Mouse (Mus musculus) cerebellum, postnatal 4 days (tissue): ENCODE results near the gene Derl2.

Experiments
- DNase-seq, 2 experiments: peaks; one replicate each; pipeline ENCODE4 v3.0.0; 2022; ENCODE audit warnings: low spot score in 2 of 2, mixed read lengths in 1 of 2

Gene Derl2

GRCm38 (mm10) chr11:70982030-70982429 is 37.6 kb downstream of the Derl2 start:
- DNase-seq: no peak

GRCm38 (mm10) chr11:70980751-70981510 is 38.7 kb downstream of the Derl2 start:
- DNase-seq: no peak

DNA sequence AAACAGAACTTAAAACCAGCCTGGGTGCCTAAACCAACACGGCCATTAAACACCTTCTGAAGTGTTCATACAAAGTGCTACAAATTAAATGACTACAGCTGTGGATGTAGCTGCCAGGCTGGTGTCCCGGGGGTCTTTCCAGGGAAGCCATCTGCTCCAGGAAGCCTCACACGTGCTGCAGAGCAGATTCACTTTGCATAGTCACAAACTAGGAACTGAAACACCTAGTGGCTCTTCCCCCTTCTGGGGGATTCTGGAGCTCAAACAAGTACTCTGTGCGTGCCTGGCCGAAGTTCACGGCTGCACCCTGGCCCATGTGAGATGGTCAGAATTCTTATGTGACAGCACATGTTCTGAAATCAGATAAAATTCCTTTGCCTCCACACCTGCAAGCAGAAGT is 39.4 kb downstream of the Derl2 start:
- DNase-seq: no peak

DNA sequence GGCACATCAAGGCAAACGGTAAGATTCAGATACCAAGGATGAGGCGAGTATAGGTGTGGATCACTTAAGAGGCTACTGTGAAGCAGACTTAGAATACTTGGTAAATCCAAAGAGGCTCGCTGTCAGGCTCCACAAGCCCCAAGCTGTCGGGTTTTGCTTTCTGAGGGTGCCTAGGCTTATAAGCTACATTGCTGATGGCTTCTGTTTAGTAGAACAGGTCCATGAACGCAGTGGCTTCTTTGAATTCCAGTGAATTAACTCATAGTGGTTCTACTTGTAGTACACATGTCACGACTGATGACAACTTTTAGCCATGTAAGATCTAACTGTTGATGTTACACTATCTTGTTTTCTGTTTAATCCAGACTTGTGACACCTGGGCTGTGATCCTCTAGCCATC is 42.3 kb downstream of the Derl2 start:
- no peak for DNase-seq

GRCm38 (mm10) chr11:70975193-70975592 is 44.4 kb downstream of the Derl2 start:
- DNase-seq: no peak

- no peak for DNase-seq
These were observed 45.7 kb downstream of the Derl2 start for GRCm38 (mm10) chr11:70973947-70974346.

DNA sequence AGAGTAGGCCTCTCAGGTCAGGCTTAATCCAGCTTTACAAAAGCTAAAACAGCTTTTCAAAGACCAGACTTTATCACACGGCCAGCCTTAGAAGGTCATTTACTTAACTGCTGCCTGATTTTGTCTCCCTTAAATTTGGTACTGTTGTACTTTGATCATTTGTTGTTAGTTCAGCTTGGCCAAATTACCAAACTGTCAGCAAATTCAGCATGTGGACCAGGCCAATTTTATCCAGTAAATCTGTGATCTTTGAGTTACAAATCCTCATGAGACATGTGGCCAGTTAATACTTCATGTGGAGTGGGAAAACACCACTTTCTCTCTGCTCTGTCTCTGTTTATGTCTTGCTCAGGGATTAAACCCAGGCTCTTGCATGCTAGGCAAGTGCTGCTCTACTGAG is 47.1 kb downstream of the Derl2 start:
- no peak for DNase-seq

GRCm38 (mm10) chr11:70970560-70971540 is 48.8 kb downstream of the Derl2 start:
- no peak for DNase-seq

DNA sequence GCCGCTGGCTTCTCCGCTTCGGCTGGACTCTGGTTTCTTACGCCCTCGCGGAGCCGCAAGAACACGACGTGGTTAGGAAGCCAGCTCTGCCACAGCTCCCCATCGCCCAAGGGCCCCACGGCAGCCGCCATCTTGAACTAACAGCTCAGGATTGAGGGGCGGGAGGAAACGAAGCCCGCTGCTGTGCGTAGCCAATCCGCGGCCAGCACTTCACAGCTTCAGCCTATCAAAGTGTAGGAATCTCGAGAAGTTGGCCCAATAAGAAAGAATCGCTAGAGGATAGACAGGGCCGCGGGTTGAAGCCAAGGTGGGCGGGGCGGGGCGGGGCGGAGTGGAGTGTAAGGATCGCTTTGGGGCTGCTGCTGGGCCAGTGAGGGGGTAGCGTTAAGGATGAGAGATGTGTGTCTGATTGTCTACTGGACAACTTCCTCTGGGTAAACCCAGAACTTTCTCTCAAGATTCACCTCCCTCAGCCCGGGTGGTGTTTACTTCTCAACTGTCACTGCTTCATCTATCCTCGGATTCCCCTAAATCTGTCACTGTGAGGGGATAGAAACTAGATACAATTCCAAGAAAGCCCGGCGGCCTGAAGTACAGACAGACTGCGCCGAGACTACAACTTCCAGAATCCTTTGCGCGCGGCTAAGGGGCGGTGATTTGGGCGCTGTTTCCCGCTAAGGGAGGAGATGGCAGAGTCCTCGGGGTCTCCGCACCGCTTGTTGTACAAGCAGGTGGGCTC is 49.7 kb downstream of the Derl2 start, which contains the start of the genes Nup88 and Rpain:
TSS of gene Nup88 (minus strand) at position 153 of the 739 bp plus-strand sequence.
TSS of gene Rpain (plus strand) at position 393 of the 739 bp plus-strand sequence.
- DNase-seq: peak; percentile 77 to 91

GRCm38 (mm10) chr11:70969271-70969794 is 50.3 kb downstream of the Derl2 start:
- DNase-seq: no peak

DNA sequence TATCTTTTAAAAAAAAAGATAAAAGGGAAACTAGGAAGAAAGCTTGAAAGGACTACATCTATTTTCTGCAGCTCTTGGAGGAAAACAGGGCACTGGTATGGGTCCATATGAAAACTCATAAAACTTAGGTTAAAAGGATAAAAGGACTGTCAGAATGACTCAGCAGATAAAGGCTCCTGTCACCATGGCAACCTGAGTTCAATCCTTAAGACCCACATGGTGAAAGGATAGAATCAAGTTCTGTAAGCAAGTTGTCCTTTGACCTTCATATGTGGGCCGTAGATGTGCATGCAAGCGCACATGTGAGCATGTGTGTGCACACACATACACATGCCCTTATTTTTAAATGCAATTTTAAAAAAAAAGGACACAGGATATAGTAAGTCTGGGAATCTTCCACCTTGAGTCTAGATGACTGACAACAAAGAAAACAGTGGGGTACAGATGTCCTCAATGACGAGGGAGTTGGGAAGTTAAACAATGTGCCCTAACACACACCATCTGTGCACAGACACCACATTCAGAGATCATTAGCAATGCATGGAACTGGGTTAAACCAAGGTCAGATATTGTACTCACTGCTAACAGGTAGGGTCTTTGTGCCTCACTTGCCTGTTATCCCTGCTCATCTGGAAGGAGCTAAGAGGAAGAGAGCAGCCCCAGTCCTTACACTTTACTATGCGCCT is 55.3 kb downstream of the Derl2 start:
- no peak for DNase-seq

DNA sequence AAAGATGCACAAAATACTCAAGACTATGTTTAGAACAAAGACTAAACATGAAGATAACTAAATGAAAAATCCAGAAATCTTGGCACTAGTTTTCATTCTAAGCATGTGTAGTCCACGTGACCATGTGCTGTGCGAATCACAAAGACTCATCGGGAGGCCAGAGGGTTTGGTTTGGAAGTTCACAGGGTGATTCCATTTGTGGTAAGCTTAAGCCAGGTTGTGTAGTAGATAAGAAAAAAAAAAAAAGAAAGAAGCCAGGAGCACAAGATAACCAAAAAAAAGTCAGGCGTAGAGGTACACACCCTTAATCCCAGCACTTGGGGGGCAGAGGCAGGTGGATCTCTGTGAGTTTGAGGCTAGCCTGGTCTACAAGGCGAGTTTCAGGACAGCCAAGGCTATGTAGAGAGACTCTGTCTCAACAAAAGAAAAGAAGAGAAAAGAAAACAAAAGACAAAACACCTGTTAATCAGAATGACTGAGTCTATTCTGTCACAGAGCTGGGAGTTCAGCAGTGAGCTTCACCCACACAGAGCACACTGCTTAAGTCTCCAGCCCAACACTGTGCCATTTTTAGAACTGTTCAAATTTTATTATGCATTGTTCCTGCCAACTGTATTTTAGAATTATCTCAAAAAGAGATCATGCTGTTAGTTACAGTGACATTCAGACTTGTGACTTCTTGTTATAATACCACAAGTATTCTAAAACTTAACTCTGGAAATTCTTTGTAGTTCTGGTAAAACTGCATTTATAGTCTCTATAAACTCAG is 58.7 kb downstream of the Derl2 start:
- DNase-seq: no peak
